Mouse (Mus musculus) liver, postnatal 0 days (tissue): ENCODE results near the gene Def8.

Experiments used
- CTCF ChIP-seq: sonication (generic); IDR thresholded peaks from 2 replicates; pipeline ENCODE4 v1.5.1; 2016; ENCODE audit warnings: antibody characterized with exemption, low read depth
- EP300 ChIP-seq: IDR thresholded peaks from 2 replicates; pipeline ENCODE4 v1.6.1; 2016; ENCODE audit warnings: antibody characterized with exemption, low read depth, mild to moderate bottlenecking

GRCm38 (mm10) chr8:123408586-123409544 is 14.5 kb upstream of the Def8 start:
- TF ChIP-seq EP300, result peak; percentile 79
- no peak for TF ChIP-seq CTCF
